Mouse (Mus musculus) CH12.LX (cell line): ENCODE measurements around the gene Pum2. TPM values are rescaled to one million over a fixed set of nuclear protein-coding genes. Genes with fewer than 3 reads are reported as not detected.

Source experiments
- DNase-seq: peaks from one replicate; pipeline ENCODE4 v3.0.0-alpha.2; 2013; ENCODE audit errors: extremely low read depth
- H3K27ac ChIP-seq: 2 replicates; pipeline ENCODE4 v1.5.1; 2012; ENCODE audit warnings: low read depth, mild to moderate bottlenecking, control low read depth, moderate library complexity; ENCODE audit not compliant: insufficient read depth
- H3K27me3 ChIP-seq: replicated peaks from 2 replicates; pipeline ENCODE3; 2012; ENCODE audit warnings: inconsistent platforms
- H3K36me3 ChIP-seq, 2 experiments: replicated peaks in 1 of 2; 2 replicates each; pipeline versions ENCODE3 to v1.6.1; 2012; ENCODE audit warnings: inconsistent platforms in 1 of 2, low read length in 1 of 2, mild to moderate bottlenecking in 1 of 2, mixed read lengths in 1 of 2, moderate library complexity in 1 of 2; ENCODE audit not compliant: control insufficient read depth in 1 of 2, insufficient read depth in 1 of 2
- H3K4me1 ChIP-seq, 2 experiments: 2 replicates each; pipeline ENCODE4 v1.6.1; 2012; ENCODE audit warnings: inconsistent platforms in 1 of 2, moderate library complexity in 1 of 2; ENCODE audit not compliant: insufficient read depth in 2 of 2, control insufficient read depth in 1 of 2
- H3K4me2 ChIP-seq: 2 replicates; pipeline ENCODE4 v1.6.1; 2012; ENCODE audit warnings: low read depth, mild to moderate bottlenecking, control low read depth; ENCODE audit not compliant: poor library complexity, insufficient read depth, severe bottlenecking
- H3K4me3 ChIP-seq, 3 experiments: fragments of 150-350 bp in 1 of 3; sonication (generic) in 1 of 3; replicated peaks in 1 of 3; 2 replicates each; pipeline versions ENCODE3 to v1.5.1; 2011 to 2012; ENCODE audit warnings: low read depth in 2 of 3, low read length in 2 of 3, mild to moderate bottlenecking in 2 of 3, moderate library complexity in 2 of 3, control low read depth in 1 of 3, improper control_type of control experiment in 1 of 3, inconsistent platforms in 1 of 3, mixed read lengths in 1 of 3; ENCODE audit not compliant: poor library complexity in 1 of 3
- H3K79me2 ChIP-seq: replicated peaks from 2 replicates; pipeline ENCODE4 v1.6.1; 2012; ENCODE audit warnings: mild to moderate bottlenecking, moderate library complexity; ENCODE audit not compliant: control insufficient read depth, poor library complexity, insufficient read depth, severe bottlenecking; ENCODE audit errors: extremely low read depth
- H3K9ac ChIP-seq: 2 replicates; pipeline ENCODE4 v1.6.1; 2012; ENCODE audit warnings: low read depth, mild to moderate bottlenecking, control low read depth, moderate library complexity; ENCODE audit not compliant: insufficient read depth
- H3K9me3 ChIP-seq: replicated peaks from 2 replicates; pipeline ENCODE3; 2012; ENCODE audit warnings: low read length, inconsistent platforms, mixed read lengths
- BHLHE40 ChIP-seq: IDR thresholded peaks from 2 replicates; pipeline ENCODE4 v1.6.1; 2011; ENCODE audit warnings: mild to moderate bottlenecking, low read depth, low read length, improper control_type of control experiment
- CHD1 ChIP-seq: IDR thresholded peaks from 2 replicates; pipeline ENCODE4 v1.6.1; 2012; ENCODE audit warnings: low read depth, low read length, improper control_type of control experiment, inconsistent platforms
- CHD2 ChIP-seq: IDR thresholded peaks from 2 replicates; pipeline ENCODE4 v1.6.1; 2011; ENCODE audit warnings: low read length, improper control_type of control experiment
- CTCF ChIP-seq, 2 experiments: IDR thresholded peaks in 1 of 2; conservative IDR thresholded peaks in 1 of 2; 2 replicates each; pipeline ENCODE4 v1.5.1; 2011 to 2012; ENCODE audit warnings: low read depth in 2 of 2, low read length in 2 of 2, improper control_type of control experiment in 1 of 2, inconsistent platforms in 1 of 2, mild to moderate bottlenecking in 1 of 2, moderate library complexity in 1 of 2
- E2F4 ChIP-seq: IDR thresholded peaks from 2 replicates; pipeline ENCODE4 v1.6.1; 2011; ENCODE audit warnings: low read depth, low read length, improper control_type of control experiment; ENCODE audit not compliant: insufficient replicate concordance
- ELF1 ChIP-seq: IDR thresholded peaks from 2 replicates; pipeline ENCODE4 v1.6.1; 2014; ENCODE audit warnings: low read depth, mild to moderate bottlenecking, inconsistent platforms, low read length, improper control_type of control experiment
- ETS1 ChIP-seq: conservative IDR thresholded peaks from 2 replicates; pipeline ENCODE4 v1.6.1; 2012; ENCODE audit warnings: low read depth, mild to moderate bottlenecking, inconsistent platforms, low read length, improper control_type of control experiment, moderate library complexity
- GABPA ChIP-seq: IDR thresholded peaks from 2 replicates; pipeline ENCODE4 v1.6.1; 2012; ENCODE audit warnings: low read depth, low read length, improper control_type of control experiment, inconsistent platforms; ENCODE audit not compliant: insufficient replicate concordance
- HCFC1 ChIP-seq: IDR thresholded peaks from 2 replicates; pipeline ENCODE4 v1.6.1; 2012; ENCODE audit warnings: low read depth, mild to moderate bottlenecking, inconsistent platforms, low read length, improper control_type of control experiment
- IRF4 ChIP-seq: IDR thresholded peaks from 2 replicates; pipeline ENCODE4 v1.6.1; 2014; ENCODE audit warnings: low read depth, mild to moderate bottlenecking, inconsistent platforms, low read length, improper control_type of control experiment
- JUN ChIP-seq: IDR thresholded peaks from 2 replicates; pipeline ENCODE4 v1.6.1; 2011; ENCODE audit warnings: low read depth, mild to moderate bottlenecking, low read length, improper control_type of control experiment, moderate library complexity; ENCODE audit not compliant: insufficient read depth
- JUND ChIP-seq: conservative IDR thresholded peaks from 2 replicates; pipeline ENCODE4 v1.6.1; 2011; ENCODE audit warnings: low read depth, low read length, improper control_type of control experiment
- KAT2A ChIP-seq: IDR thresholded peaks from 2 replicates; pipeline ENCODE4 v1.6.1; 2012; ENCODE audit warnings: low read length, improper control_type of control experiment, inconsistent platforms; ENCODE audit not compliant: insufficient replicate concordance
- MAFK ChIP-seq: IDR thresholded peaks from 2 replicates; pipeline ENCODE4 v1.6.1; 2011; ENCODE audit warnings: low read length, improper control_type of control experiment; ENCODE audit not compliant: insufficient replicate concordance
- MAX ChIP-seq: IDR thresholded peaks from 2 replicates; pipeline ENCODE4 v1.6.1; 2011; ENCODE audit warnings: low read length, improper control_type of control experiment
- MAZ ChIP-seq: IDR thresholded peaks from 2 replicates; pipeline ENCODE4 v1.6.1; 2012; ENCODE audit warnings: low read depth, mild to moderate bottlenecking, inconsistent platforms, low read length, improper control_type of control experiment, moderate library complexity
- MEF2A ChIP-seq: IDR thresholded peaks from 2 replicates; pipeline ENCODE4 v1.6.1; 2014; ENCODE audit warnings: low read depth, mild to moderate bottlenecking, inconsistent platforms, low read length, improper control_type of control experiment, borderline replicate concordance
- MXI1 ChIP-seq: IDR thresholded peaks from 2 replicates; pipeline ENCODE4 v1.6.1; 2011; ENCODE audit warnings: mild to moderate bottlenecking, low read depth, low read length, improper control_type of control experiment
- MYC ChIP-seq: IDR thresholded peaks from 2 replicates; pipeline ENCODE4 v1.6.1; 2011; ENCODE audit warnings: low read depth, mild to moderate bottlenecking, improper control_type of control experiment, low read length
- NELFE ChIP-seq: IDR thresholded peaks from 2 replicates; pipeline ENCODE4 v1.6.1; 2011; ENCODE audit warnings: low read depth, low read length, improper control_type of control experiment
- NRF1 ChIP-seq: IDR thresholded peaks from 2 replicates; pipeline ENCODE4 v1.6.1; 2014; ENCODE audit warnings: low read depth, mild to moderate bottlenecking, inconsistent platforms, low read length, improper control_type of control experiment, moderate library complexity
- PAX5 ChIP-seq: IDR thresholded peaks from 2 replicates; pipeline ENCODE4 v1.6.1; 2012; ENCODE audit warnings: low read length, inconsistent platforms, mixed read lengths
- POLR2A ChIP-seq: IDR thresholded peaks from 2 replicates; pipeline ENCODE4 v1.6.1; 2011; ENCODE audit warnings: low read depth, mild to moderate bottlenecking, improper control_type of control experiment, low read length
- POLR2AphosphoS2 ChIP-seq: IDR thresholded peaks from 2 replicates; pipeline ENCODE4 v1.6.1; 2011; ENCODE audit warnings: low read depth, low read length, improper control_type of control experiment
- RAD21 ChIP-seq: IDR thresholded peaks from 2 replicates; pipeline ENCODE4 v1.6.1; 2011; ENCODE audit warnings: low read depth, mild to moderate bottlenecking, low read length, improper control_type of control experiment, moderate library complexity
- RCOR1 ChIP-seq: conservative IDR thresholded peaks from 2 replicates; pipeline ENCODE4 v1.6.1; 2012; ENCODE audit warnings: low read depth, mild to moderate bottlenecking, inconsistent platforms, low read length, improper control_type of control experiment
- SIN3A ChIP-seq: IDR thresholded peaks from 2 replicates; pipeline ENCODE4 v1.6.1; 2012; ENCODE audit warnings: low read length, improper control_type of control experiment, inconsistent platforms
- SMC3 ChIP-seq: IDR thresholded peaks from 2 replicates; pipeline ENCODE4 v1.6.1; 2011; ENCODE audit warnings: low read depth, low read length, improper control_type of control experiment
- TBP ChIP-seq: conservative IDR thresholded peaks from 2 replicates; pipeline ENCODE4 v1.6.1; 2011; ENCODE audit warnings: low read depth, low read length, improper control_type of control experiment
- TCF12 ChIP-seq: IDR thresholded peaks from 2 replicates; pipeline ENCODE4 v1.6.1; 2014; ENCODE audit warnings: low read depth, mild to moderate bottlenecking, inconsistent platforms, low read length, improper control_type of control experiment
- UBTF ChIP-seq: IDR thresholded peaks from 2 replicates; pipeline ENCODE4 v1.6.1; 2012; ENCODE audit warnings: low read depth, mild to moderate bottlenecking, inconsistent platforms, low read length, improper control_type of control experiment, moderate library complexity
- USF1 ChIP-seq: IDR thresholded peaks from 2 replicates; pipeline ENCODE4 v1.6.1; 2014; ENCODE audit warnings: low read depth, mild to moderate bottlenecking, inconsistent platforms, low read length, improper control_type of control experiment
- ZC3H11A ChIP-seq: IDR thresholded peaks from 2 replicates; pipeline ENCODE4 v1.6.1; 2012; ENCODE audit warnings: low read depth, mild to moderate bottlenecking, inconsistent platforms, low read length, improper control_type of control experiment
- ZKSCAN1 ChIP-seq: IDR thresholded peaks from 2 replicates; pipeline ENCODE4 v1.6.1; 2012; ENCODE audit warnings: low read depth, inconsistent platforms, low read length, improper control_type of control experiment, borderline replicate concordance
- ZMIZ1 ChIP-seq: IDR thresholded peaks from 2 replicates; pipeline ENCODE4 v1.6.1; 2012; ENCODE audit warnings: low read depth, mild to moderate bottlenecking, inconsistent platforms, low read length, improper control_type of control experiment
- ZNF384 ChIP-seq: IDR thresholded peaks from 2 replicates; pipeline ENCODE4 v1.6.1; 2012; ENCODE audit warnings: low read depth, low read length, improper control_type of control experiment, inconsistent platforms
- dilution Hi-C: fragments of 300-500 bp; cut with MboI; formaldehyde crosslinking; loops from 2 replicates; pipeline ENCODE4 v1.14.3; 2020; ENCODE audit warnings: low sequenced_read_pairs; ENCODE audit not compliant: extremely low pct_unique_long_range_greater_than_20kb, extremely low pct_ligation_motif_present
- in situ Hi-C: fragments of 300-500 bp; cut with MboI; formaldehyde crosslinking; loops from 3 replicates; pipeline ENCODE4 v1.14.3; 2019; ENCODE audit warnings: low sequenced_read_pairs, low pct_ligation_motif_present, low pct_unique_long_range_greater_than_20kb, mixed read lengths
- polyA plus RNA-seq: library from polyadenylated mRNA; unstranded; fragments of >175 nt; gene quantifications from 2 replicates; pipeline ENCODE4 v1.2.1, GENCODE M21; 2012; ENCODE audit warnings: low read depth; ENCODE audit not compliant: insufficient read length
- total RNA-seq, 2 experiments: library from RNA; depleted of rRNA; stranded (reverse); fragments of 300-350 nt in 1 of 2; fragments of >200 nt in 1 of 2; gene quantifications; 2 replicates each; pipeline ENCODE4 v1.2.3; 2012 to 2014

Gene Pum2
- total and polyA plus RNA-seq, 3 experiments = 52.9 to 90.2 (median 62.7) TPM

- Histone ChIP-seq H3K9me3 (peaks cover 2% of the 10 kb centered on the region), H3K4me1 (peaks cover 0 to 6% of the 10 kb centered on the region in 2 experiments; a peak in 2 of 4 replicates)
- in situ Hi-C loops = no loop called here
Observed at GRCm38 (mm10) chr12:8640711-8641424, 33.1 kb upstream of the Pum2 start.

GRCm38 (mm10) chr12:8641425-8641735 lies 32.6 kb upstream of the Pum2 start:
- dilution Hi-C loops = no loop called here

More at GRCm38 (mm10) chr12:8640711-8641424, 33.1 kb upstream of the Pum2 start:
- H3K4me2 ChIP-seq = peak overlapping the region; percentile 96
- H3K4me3 ChIP-seq = peak overlapping the region; percentile 78 to 92 (median 80)
- peaks cover 2 to 3% of the 10 kb centered on the region in 2 experiments for H3K36me3 ChIP-seq
- H3K79me2 ChIP-seq = no peaks in the 10 kb centered on the region
- dilution Hi-C loops = no loop called here
- H3K27me3 ChIP-seq = no peaks in the 10 kb centered on the region
- peak overlapping the region; percentile 87 for H3K27ac ChIP-seq
- TF ChIP-seq ZKSCAN1 (no peak), CHD1 (no peak), NELFE (0 out of 2 replicates have a peak, but pooled peaks have one; percentile 33), KAT2A (peak; percentile 94), JUN (no peak), NRF1 (peak; percentile 76), CTCF (conservative IDR thresholded peaks at IDR 0.05 in 1 of 2, IDR thresholded peaks at IDR 0.05 in 1 of 2; ENCODE audit: low read depth in 2 of 2, low read length in 2 of 2) (no peak), SMC3 (no peak), TBP (0 out of 2 replicates have a peak, but pooled peaks have one; percentile 25), IRF4 (peak; percentile 58), PAX5 (no peak), MXI1 (peak; percentile 64), ETS1 (no peak), HCFC1 (peak; percentile 95), GABPA (peak; percentile 31; the same call in 1 of the 2 replicates), RAD21 (no peak), POLR2AphosphoS2 (no peak), SIN3A (peak; percentile 86), MEF2A (peak; percentile 44; the same call in 1 of the 2 replicates), ZNF384 (peak; percentile 97), JUND (no peak), TCF12 (no peak; the same call in 1 of the 2 replicates), E2F4 (peak; percentile 91; the same call in 1 of the 2 replicates), CHD2 (peak; percentile 89), ZC3H11A (no peak), ZMIZ1 (no peak), ELF1 (peak; percentile 93), MAZ (peak; percentile 17; the same call in 1 of the 2 replicates), BHLHE40 (no peak), UBTF (no peak), RCOR1 (no peak), POLR2A (peak; percentile 61; the same call in 1 of the 2 replicates), MAX (peak; percentile 50; the same call in 1 of the 2 replicates), USF1 (no peak), MYC (peak; percentile 88)
- DNase-seq = peak; percentile 89
- peak overlapping the region; percentile 96 for H3K9ac ChIP-seq

More at GRCm38 (mm10) chr12:8641425-8641735, 32.6 kb upstream of the Pum2 start:
- Histone ChIP-seq H3K4me3 (peak overlapping the region; percentile 54 to 92 (median 58)), H3K36me3 (peaks cover 2 to 3% of the 10 kb centered on the region in 2 experiments), H3K4me2 (peak overlapping the region; percentile 96), H3K9me3 (peaks cover 2% of the 10 kb centered on the region), H3K4me1 (peaks cover 0 to 6% of the 10 kb centered on the region in 2 experiments; a peak in 2 of 4 replicates), H3K79me2 (no peaks in the 10 kb centered on the region), H3K9ac (peak overlapping the region; percentile 96), H3K27me3 (no peaks in the 10 kb centered on the region), H3K27ac (no peak overlapping the region)
- in situ Hi-C loops = no loop called here
- no peak for TF ChIP-seq USF1
- no peak for TF ChIP-seq MAFK
- no peak for TF ChIP-seq TBP
- DNase-seq = no peak
